Mouse (Mus musculus): ENCODE results near the gene Cyfip2. TPM values are rescaled to one million over a fixed set of nuclear protein-coding genes. Genes with fewer than 3 reads are reported as not detected.

The Cyfip2 gene
- polyA plus RNA-seq, 1 experiment from 2014 or later = 6.1 TPM

GRCm38 (mm10) chr11:46314534-46314933 is 1.9 kb upstream of the Cyfip2 start:
- Histone ChIP-seq H3K36me3 (replicated peaks; ENCODE audit: insufficient read depth, low read length) (no peaks in the 10 kb centered on the region), H3K4me2 (ENCODE audit: low read depth, low read length) (peak overlapping the region; percentile 48; the same call in 1 of the 2 replicates), H3K9me3 (ENCODE audit: low read length) (no peaks in the 10 kb centered on the region), H3K27me3 (ENCODE audit: insufficient read depth, low read length) (0 out of 2 replicates have a peak, but pooled peaks cover 5% of the 10 kb centered on the region), H3K4me3 (ENCODE audit: low read depth, low read length) (no peak overlapping the region), H3K9ac (replicated peaks) (no peak overlapping the region), H3K27ac (ENCODE audit: low read depth) (0 out of 2 replicates have a peak overlapping the region, but pooled peaks have one; percentile 41), H3K4me1 (ENCODE audit: insufficient read depth) (peaks cover 18% of the 10 kb centered on the region)
- DNase-seq (no peak), ATAC-seq (peak; percentile 47; the same call in 1 of the 2 replicates)
- TF ChIP-seq EP300 (IDR thresholded peaks at IDR 0.05; ENCODE audit: low read depth) (no peak), CTCF (IDR thresholded peaks at IDR 0.05; ENCODE audit: low read depth) (0 out of 2 replicates have a peak, but pooled peaks have one; percentile 16)
- WGBS (ENCODE audit: insufficient replicate concordance) = 17% methylated on average over 7 of the region's 7 CpGs

DNA sequence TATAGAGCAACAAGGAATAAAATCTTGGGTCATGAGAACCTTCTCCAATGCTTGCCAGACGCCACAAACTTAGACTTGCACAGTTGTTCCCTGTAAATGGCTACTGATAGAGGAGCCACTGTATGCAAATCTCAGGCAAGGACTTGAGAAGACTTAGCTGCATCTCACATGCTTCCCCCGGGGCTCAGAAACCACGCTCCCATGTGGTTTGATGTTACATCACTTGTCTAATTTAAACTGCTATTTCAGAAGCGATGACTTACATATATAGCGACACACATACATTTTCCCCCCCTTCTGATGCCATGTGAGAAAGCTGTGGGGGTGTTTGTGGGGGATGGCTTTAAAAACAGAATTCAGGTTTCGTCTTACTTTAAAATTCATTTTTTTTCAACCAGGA is 1.2 kb upstream of the Cyfip2 start:
- 0 out of 2 replicates have a peak overlapping the region, but pooled peaks have one; percentile 41 for H3K27ac ChIP-seq (ENCODE audit: low read depth)
- DNase-seq (no peak), ATAC-seq (no peak)
- H3K9ac ChIP-seq (replicated peaks) = no peak overlapping the region
- H3K4me3 ChIP-seq (ENCODE audit: low read depth, low read length) = no peak overlapping the region
- TF ChIP-seq CTCF (IDR thresholded peaks at IDR 0.05; ENCODE audit: low read depth) (no peak), EP300 (IDR thresholded peaks at IDR 0.05; ENCODE audit: low read depth) (no peak)
- peak overlapping the region; percentile 48; the same call in 1 of the 2 replicates for H3K4me2 ChIP-seq (ENCODE audit: low read depth, low read length)
- H3K9me3 ChIP-seq (ENCODE audit: low read length) = no peaks in the 10 kb centered on the region
- H3K4me1 ChIP-seq (ENCODE audit: insufficient read depth) = peaks cover 18% of the 10 kb centered on the region
- WGBS (ENCODE audit: insufficient replicate concordance) = 39% methylated on average over 6 of the region's 6 CpGs
- 0 out of 2 replicates have a peak, but pooled peaks cover 5% of the 10 kb centered on the region for H3K27me3 ChIP-seq (ENCODE audit: insufficient read depth, low read length)
- no peaks in the 10 kb centered on the region for H3K36me3 ChIP-seq (replicated peaks; ENCODE audit: insufficient read depth, low read length)

DNA sequence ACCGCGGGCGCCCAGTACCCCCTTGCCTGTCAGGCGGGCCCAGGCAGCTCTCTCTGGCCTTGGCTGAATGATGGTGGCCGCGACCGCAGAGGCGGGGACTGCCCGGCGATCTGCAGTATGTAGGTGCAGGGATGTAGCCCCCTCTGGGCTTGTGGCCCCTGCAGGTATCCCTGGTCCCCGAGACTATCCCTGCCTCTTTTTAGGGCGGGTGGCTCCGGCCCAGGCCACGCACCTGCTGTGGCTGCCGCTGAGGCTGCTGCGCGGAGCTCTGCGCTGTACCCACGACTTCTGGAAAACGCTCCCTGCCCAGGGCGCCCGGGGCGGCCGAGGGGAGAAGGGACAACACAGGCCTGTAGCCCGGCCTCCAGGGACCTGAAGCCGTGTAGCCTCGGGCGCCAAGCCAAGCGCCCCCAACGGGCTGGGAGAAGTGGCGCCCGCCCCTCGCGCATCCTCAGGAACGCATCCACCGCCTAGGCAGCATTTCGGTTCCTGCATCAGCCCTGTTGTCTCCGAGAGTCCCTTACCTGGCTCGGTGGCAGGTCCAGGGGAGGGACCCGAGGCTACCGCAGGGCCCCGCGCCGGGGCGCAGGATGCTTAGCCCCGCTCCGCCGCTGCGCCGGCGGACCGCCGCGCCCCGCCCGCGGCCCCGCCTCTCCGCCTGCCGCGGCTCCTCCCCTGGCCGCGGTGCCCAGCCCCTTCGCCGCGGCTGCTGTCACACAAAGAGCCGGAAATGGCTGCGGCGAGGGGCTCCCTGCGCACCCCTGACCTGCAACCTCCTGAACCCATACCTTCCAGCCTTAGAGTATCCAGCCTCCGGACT is 746 bp downstream of the Cyfip2 start:
- Histone ChIP-seq H3K27ac (ENCODE audit: low read depth) (peak overlapping the region; percentile 66), H3K4me1 (ENCODE audit: insufficient read depth) (peaks cover 25% of the 10 kb centered on the region), H3K27me3 (ENCODE audit: insufficient read depth, low read length) (0 out of 2 replicates have a peak, but pooled peaks cover 5% of the 10 kb centered on the region), H3K9ac (replicated peaks) (peak overlapping the region; percentile 78), H3K4me2 (ENCODE audit: low read depth, low read length) (peak overlapping the region; percentile 78), H3K9me3 (ENCODE audit: low read length) (no peaks in the 10 kb centered on the region), H3K36me3 (replicated peaks; ENCODE audit: insufficient read depth, low read length) (no peaks in the 10 kb centered on the region; the same call in 1 of the 2 replicates), H3K4me3 (ENCODE audit: low read depth, low read length) (peak overlapping the region; percentile 69)
- peak; percentile 66 for DNase-seq
- TF ChIP-seq CTCF (IDR thresholded peaks at IDR 0.05; ENCODE audit: low read depth) = no peak
- TF ChIP-seq EP300 (IDR thresholded peaks at IDR 0.05; ENCODE audit: low read depth) = no peak
- peak; percentile 70 for ATAC-seq
- WGBS (ENCODE audit: insufficient replicate concordance) = 1% methylated on average over 64 of the region's 71 CpGs

GRCm38 (mm10) chr11:46311181-46311702 is 1.4 kb downstream of the Cyfip2 start:
- WGBS (ENCODE audit: insufficient replicate concordance) = 7% methylated on average over 14 of the region's 14 CpGs
- H3K4me2 ChIP-seq (ENCODE audit: low read depth, low read length) = peak overlapping the region; percentile 78
- 0 out of 2 replicates have a peak, but pooled peaks cover 5% of the 10 kb centered on the region for H3K27me3 ChIP-seq (ENCODE audit: insufficient read depth, low read length)
- no peaks in the 10 kb centered on the region; the same call in 1 of the 2 replicates for H3K36me3 ChIP-seq (replicated peaks; ENCODE audit: insufficient read depth, low read length)
- TF ChIP-seq CTCF (IDR thresholded peaks at IDR 0.05; ENCODE audit: low read depth) (no peak), EP300 (IDR thresholded peaks at IDR 0.05; ENCODE audit: low read depth) (no peak)
- H3K4me1 ChIP-seq (ENCODE audit: insufficient read depth) = peaks cover 28% of the 10 kb centered on the region
- no peaks in the 10 kb centered on the region for H3K9me3 ChIP-seq (ENCODE audit: low read length)
- no peak; the same call in 1 of the 2 replicates for ATAC-seq
- H3K9ac ChIP-seq (replicated peaks) = peak overlapping the region; percentile 78
- DNase-seq = no peak
- H3K27ac ChIP-seq (ENCODE audit: low read depth) = peak overlapping the region; percentile 66
- peak overlapping the region; percentile 69 for H3K4me3 ChIP-seq (ENCODE audit: low read depth, low read length)

- 0 out of 2 replicates have a peak, but pooled peaks cover 5% of the 10 kb centered on the region for H3K27me3 ChIP-seq (ENCODE audit: insufficient read depth, low read length)
- no peaks in the 10 kb centered on the region for H3K9me3 ChIP-seq (ENCODE audit: low read length)
- DNase-seq = no peak
- H3K9ac ChIP-seq (replicated peaks) = peak overlapping the region; percentile 78
- H3K4me3 ChIP-seq (ENCODE audit: low read depth, low read length) = peak overlapping the region; percentile 69
- H3K4me1 ChIP-seq (ENCODE audit: insufficient read depth) = peaks cover 30% of the 10 kb centered on the region
- TF ChIP-seq EP300 (IDR thresholded peaks at IDR 0.05; ENCODE audit: low read depth) (no peak), CTCF (IDR thresholded peaks at IDR 0.05; ENCODE audit: low read depth) (no peak)
- WGBS (ENCODE audit: insufficient replicate concordance) = 43% methylated on average over 5 of the region's 5 CpGs
- H3K36me3 ChIP-seq (replicated peaks; ENCODE audit: insufficient read depth, low read length) = no peaks in the 10 kb centered on the region; the same call in 1 of the 2 replicates
- no peak for ATAC-seq
- peak overlapping the region; percentile 66 for H3K27ac ChIP-seq (ENCODE audit: low read depth)
- H3K4me2 ChIP-seq (ENCODE audit: low read depth, low read length) = peak overlapping the region; percentile 78
These were observed 2.0 kb downstream of the Cyfip2 start for GRCm38 (mm10) chr11:46310647-46311063.

All from liver, postnatal 0 days (tissue).